Mouse (Mus musculus) left cerebral cortex, adult 2 months (tissue): ENCODE data around the gene 1700025G04Rik. TPM values are rescaled to one million over a fixed set of nuclear protein-coding genes. Genes with fewer than 3 reads are reported as not detected.
A peak's percentile ranks its signal among the peaks of the same experiment; 100 is the strongest.

Source experiments
- DNase-seq, 2 experiments: peaks; one replicate each; pipeline ENCODE4 v3.0.0; 2021 to 2022; ENCODE audit warnings: low spot score in 2 of 2, mixed read lengths in 1 of 2; ENCODE audit errors: extremely low spot score in 1 of 2
- H3K27ac ChIP-seq: fragments of 200-600 bp; 2 replicates; pipeline ENCODE4 v1.8.1; 2022
- H3K4me3 ChIP-seq: fragments of 200-600 bp; 2 replicates; pipeline ENCODE4 v1.8.1; 2022
- CTCF ChIP-seq: fragments of 200-600 bp; IDR thresholded peaks from 2 replicates; pipeline ENCODE4 v1.8.1; 2022; ENCODE audit warnings: antibody characterized with exemption, mild to moderate bottlenecking, moderate library complexity
- intact Hi-C: fragments of 180-260 bp; cut with DNase I; formaldehyde crosslinking; loops from one replicate; pipeline ENCODE4 v1.15.1; 2025
- total RNA-seq, 2 experiments: library from RNA; stranded (reverse); gene quantifications; 2 replicates each; pipeline ENCODE4 v1.2.3; 2021

Gene 1700025G04Rik
- total RNA-seq, 2 experiments from 2014 or later = 68.1 to 75.8 TPM

DNA sequence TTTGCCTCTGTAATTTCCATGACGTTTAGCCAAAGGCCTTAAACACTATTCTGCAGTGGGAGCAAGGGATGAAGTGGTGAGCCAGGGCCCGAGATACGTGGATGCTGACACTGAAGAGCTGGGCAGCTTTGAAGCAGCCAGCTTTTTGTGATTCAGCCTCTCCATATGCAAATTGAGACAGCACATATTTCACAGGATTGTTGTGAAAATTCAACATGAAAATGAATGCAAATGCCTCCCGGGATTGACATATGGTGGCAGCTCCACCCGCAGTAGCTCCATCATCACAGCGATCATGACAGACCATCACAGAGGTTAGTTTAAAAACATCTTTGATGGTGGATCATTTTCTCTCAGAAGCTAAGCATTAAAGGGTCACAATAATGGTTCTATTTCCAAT lies 85.4 kb downstream of the 1700025G04Rik start:
- intact Hi-C loops = loop anchor here (2.0 kb wide), 1 partner anchor 84 kb away; no protein-coding TSS in a partner anchor
- DNase-seq = no peak
- no peak for TF ChIP-seq CTCF
- Histone ChIP-seq H3K4me3 (no peak overlapping the region), H3K27ac (no peak overlapping the region)

DNA sequence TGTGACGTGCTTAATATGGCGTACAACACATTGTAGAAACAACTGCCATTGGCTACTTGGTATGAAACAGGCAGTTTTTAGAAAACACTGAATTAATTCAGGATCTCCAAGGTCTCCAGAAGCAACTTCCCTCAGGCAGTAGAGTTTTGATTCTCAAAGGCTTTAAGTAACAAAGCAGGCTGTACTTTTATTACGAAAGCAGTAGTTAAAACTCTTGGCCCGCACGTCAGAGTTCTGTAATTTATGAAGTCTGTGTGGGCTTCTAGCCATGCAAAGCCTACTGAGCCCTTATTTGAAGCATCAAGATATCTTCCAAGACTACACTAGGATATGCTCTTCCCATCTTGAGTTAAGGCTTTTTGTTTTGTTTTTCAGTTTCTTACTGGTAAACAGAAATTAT lies 89.5 kb downstream of the 1700025G04Rik start:
- DNase-seq = no peak
- Histone ChIP-seq H3K27ac (no peak overlapping the region), H3K4me3 (no peak overlapping the region)
- intact Hi-C loops = no loop called here
- TF ChIP-seq CTCF = no peak

DNA sequence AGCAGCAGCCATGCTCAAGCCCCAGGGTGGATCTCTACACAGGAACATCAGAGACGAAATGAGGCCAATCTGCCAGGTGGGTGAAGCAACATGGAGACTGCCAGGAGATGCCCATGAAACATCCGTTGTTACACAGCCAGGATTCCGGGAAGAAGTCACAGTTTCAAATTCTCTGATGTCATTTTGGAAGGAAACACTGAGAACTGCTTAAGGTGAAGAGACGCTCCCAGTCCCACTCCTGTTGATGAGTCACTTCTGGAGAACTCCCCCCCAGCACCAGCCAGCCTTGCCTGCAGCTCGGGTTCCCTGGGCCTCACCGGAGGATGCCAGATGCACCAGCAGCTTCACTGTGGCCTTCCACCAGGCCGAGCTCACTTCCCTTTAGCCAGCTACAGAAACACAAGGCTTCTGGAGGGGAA lies 90.5 kb downstream of the 1700025G04Rik start:
- DNase-seq = peak; percentile 36 to 60
- intact Hi-C loops = loop anchor here (2.0 to 5.0 kb wide), 2 partner anchors 177 to 291 kb away; no protein-coding TSS in a partner anchor
- Histone ChIP-seq H3K27ac (peak overlapping the region; percentile 66), H3K4me3 (no peak overlapping the region)
- no peak for TF ChIP-seq CTCF

DNA sequence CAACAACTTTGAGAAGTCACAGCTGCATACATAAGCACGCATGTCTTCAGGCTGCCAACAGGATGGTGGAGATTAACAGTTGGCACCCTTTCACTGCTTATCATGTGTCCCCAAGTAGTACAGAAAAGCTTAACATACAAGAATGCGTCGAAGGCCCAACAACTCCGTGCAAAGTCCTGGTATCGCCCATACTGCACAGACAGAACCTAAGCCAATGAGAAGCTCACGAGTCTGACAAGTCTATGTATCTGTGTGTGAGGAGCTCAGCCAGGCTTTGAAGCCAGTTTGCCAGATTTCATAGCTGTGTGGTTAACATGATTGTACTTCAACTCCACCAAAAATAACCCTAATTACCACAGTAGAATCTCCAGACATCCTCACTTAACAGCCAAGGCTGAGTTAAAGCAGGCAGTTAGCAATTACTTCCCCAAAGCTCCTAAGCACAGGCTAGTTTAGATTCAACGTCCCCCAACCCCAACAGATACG lies 91.2 kb downstream of the 1700025G04Rik start:
- H3K27ac ChIP-seq = peak overlapping the region; percentile 66

DNA sequence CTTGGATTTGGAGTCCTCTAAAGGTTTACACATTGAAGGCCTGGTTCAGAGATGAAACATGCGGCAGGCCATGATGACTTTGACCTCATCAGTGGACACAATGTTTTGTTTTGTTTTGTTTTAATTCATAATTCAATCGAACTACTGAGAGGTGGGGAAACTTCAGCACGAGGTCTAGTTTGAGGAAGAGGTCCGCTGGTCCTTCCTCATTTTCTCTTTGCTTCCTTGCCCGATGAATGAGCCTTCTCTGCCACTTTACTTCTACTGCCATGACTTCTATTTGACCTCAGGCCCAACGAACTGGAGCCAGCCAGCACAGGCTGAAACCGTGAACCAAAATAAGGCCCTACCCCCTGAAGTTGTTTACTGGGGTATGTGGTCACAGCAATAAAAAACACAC lies 92.3 kb downstream of the 1700025G04Rik start:
- no peak overlapping the region for H3K4me3 ChIP-seq
- intact Hi-C loops = loop anchor here (5.0 kb wide), 1 partner anchor 175 kb away; no protein-coding TSS in a partner anchor
- H3K27ac ChIP-seq = no peak overlapping the region
- DNase-seq = no peak
- no peak for TF ChIP-seq CTCF

More for the DNA sequence above, 91.2 kb downstream of the 1700025G04Rik start:
- no peak overlapping the region for H3K4me3 ChIP-seq
- DNase-seq = no peak
- TF ChIP-seq CTCF = no peak
- intact Hi-C loops = loop anchor here (2.0 to 5.0 kb wide), 2 partner anchors 176 to 292 kb away; no protein-coding TSS in a partner anchor

DNA sequence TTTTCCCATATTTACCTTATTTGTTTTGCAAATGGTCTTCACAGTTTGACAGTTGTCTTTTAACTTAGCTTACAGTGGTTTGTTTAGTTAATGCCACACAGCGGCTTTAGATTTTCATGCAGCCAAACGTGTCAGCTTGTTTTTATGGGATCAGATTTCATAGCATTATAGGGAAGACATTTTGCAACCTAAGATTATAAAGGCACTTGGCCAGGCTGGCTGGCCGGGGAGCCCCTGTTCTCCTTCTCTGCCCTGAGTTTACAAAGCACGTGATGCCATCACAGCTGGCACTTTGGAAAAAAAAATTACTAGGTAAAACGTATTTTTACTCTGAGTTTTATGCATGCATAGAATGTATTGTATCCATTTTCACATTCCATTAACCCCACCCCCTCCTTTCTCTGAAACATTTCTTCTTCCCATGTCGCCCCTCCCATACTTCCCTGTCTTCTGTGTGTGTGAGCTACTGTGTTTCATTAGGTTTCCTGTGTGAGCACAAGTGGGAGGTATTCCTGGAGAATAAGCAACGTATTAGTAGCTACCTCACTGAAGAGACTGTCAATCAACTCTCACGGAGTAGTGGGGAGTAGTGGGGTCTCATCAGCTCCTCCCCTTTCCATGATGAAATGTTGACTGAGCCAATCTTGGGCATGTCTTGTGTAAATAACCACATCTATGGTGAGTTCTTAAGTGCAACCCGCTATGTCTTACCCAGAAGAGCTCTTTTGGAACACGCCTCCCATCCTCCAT lies 93.8 kb downstream of the 1700025G04Rik start:
- DNase-seq = no peak
- intact Hi-C loops = loop anchor here (5.0 kb wide), 1 partner anchor 174 kb away; no protein-coding TSS in a partner anchor
- TF ChIP-seq CTCF = no peak

DNA sequence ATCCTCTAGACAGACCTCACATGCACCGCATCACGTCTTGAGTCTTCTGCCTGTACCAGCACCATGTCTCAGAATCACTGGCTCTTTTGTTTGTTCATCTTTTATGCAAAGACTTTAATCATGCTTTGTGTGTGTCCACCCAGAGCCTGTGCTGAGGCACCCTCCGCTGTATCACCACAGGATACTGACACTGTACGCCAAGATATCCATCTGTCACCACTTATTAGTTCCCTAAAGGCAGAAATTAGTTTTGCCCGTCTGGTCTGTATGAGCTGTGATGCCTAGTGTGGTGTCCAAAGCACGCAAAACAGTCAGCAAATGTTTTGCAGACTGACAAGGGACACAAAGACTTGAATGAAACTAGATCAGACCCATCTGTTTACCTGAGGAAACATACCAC lies 95.7 kb downstream of the 1700025G04Rik start:
- intact Hi-C loops = no loop called here
- H3K27ac ChIP-seq = no peak overlapping the region
- no peak for DNase-seq
- no peak overlapping the region for H3K4me3 ChIP-seq
- no peak for TF ChIP-seq CTCF

More for the DNA sequence above, 93.8 kb downstream of the 1700025G04Rik start:
- Histone ChIP-seq H3K4me3 (no peak overlapping the region), H3K27ac (no peak overlapping the region)

DNA sequence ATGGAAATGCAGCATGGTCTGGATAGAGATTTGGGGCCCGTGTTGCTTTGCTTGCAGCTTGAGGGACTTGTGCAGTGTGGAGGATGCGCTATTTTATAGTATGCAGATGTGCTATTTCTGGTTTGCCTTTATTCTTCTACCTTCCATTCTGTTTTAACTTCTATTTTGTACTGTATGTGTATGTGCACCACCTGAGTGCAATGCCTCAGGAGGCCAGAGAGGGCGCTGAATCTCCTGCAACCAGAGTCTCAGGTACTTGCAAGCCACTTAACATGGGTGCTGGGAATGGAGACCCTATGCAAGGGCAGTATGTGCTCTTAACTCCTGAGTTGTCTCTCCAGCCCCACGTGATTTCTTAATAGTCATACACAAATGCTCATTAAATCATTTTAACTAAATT lies 98.4 kb downstream of the 1700025G04Rik start:
- no peak for DNase-seq
- no peak overlapping the region for H3K4me3 ChIP-seq
- no peak overlapping the region for H3K27ac ChIP-seq
- TF ChIP-seq CTCF = no peak
- intact Hi-C loops = no loop called here

DNA sequence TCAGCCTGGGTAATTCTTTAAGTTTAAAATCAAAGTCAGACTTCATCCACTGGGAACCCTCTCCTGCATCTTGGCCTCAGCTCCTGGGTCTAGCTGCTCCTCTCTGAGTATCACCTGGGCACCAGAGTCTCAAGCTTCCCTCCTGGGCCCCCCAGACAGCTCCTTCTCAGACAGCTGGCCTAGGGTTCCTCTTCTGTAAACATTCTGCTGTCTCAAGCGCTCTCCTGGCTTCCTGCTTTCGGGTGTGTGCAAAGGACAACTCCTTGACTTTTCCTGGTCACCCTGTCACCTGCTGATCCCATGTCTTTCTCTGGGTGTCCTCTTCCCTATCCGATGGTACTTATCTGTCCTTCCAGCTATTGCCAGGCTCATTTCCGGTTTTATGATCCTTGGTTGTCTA lies 99.3 kb downstream of the 1700025G04Rik start:
- intact Hi-C loops = no loop called here
- no peak overlapping the region for H3K27ac ChIP-seq
- TF ChIP-seq CTCF = no peak
- H3K4me3 ChIP-seq = no peak overlapping the region
- no peak for DNase-seq

DNA sequence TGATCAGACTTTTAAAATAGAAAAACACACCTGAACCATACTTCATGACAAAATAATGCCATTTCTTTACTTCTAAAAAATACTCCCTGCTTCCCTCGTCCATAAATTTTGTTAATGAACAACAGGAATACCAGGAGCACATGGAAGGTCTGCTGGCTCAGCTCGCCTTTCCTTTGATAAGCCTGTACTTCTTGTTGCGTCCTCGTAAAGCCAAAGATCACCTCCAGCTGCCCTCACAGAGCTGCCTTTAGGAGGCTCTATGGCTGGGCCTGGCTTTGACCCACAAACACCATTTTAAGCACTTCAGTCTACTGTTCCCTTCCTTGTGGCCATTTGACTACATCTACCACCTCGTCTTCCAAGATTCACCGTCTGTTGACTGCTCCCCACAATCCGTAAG lies 101.2 kb downstream of the 1700025G04Rik start:
- H3K27ac ChIP-seq = no peak overlapping the region
- no peak for DNase-seq
- intact Hi-C loops = no loop called here
- TF ChIP-seq CTCF = no peak
- H3K4me3 ChIP-seq = no peak overlapping the region

DNA sequence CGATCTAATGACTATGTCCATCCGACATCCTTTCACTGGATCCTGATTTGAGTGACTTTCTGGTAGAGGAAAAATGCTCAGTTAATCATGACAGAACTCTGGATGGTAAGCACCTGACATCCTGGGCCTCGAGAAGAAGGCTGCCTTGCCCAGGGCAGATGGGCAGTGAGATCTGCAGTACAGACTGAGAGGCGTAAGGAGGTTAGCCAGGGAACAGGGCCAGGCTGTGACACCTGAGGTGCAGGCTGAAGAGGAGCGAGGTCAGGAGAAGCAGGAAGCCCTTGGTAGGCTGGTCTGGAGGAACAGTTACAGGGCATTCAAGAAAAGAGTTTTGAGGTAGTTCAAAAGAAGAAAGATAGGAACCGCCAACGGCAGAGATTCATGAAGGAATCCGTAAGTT lies 101.9 kb downstream of the 1700025G04Rik start:
- intact Hi-C loops = no loop called here
- TF ChIP-seq CTCF = no peak
- no peak for DNase-seq
- no peak overlapping the region for H3K27ac ChIP-seq
- no peak overlapping the region for H3K4me3 ChIP-seq

DNA sequence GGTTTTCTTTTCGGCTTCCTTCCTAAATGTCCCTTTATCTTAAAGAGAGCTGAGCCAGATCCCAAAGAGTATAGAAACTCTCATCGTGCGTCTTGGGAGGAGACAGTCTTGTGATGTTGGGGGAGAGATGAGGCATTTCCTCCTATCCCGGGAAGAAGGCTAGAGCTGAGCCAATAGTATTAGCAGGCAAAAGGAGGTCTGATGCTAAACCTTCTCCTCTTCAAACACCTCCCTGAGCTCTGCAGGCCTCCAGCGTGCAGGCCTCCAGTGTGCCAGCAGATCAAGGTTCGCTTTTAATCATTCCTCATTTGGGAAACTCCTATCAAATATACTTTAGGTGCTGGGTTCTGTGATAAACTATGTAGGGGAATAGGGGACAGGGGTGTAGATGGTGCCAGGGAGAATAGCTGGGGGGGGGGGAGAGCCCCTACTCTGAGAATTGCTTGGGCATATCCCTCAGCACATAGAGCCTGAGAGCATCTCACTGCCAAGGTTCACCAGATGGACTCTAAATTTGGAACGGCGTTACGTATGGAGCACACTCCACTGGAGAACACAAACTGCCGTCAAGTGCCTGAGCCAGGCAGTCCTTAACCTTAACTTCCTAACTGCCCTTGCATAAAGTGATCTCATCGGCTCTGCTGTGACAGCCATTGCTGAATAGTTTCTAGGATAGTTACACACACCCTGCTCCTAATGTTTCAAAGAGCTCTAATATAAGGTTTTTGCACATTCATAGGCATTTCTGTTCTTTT lies 103.7 kb downstream of the 1700025G04Rik start:
- H3K27ac ChIP-seq = no peak overlapping the region
- intact Hi-C loops = no loop called here
- DNase-seq = no peak
- no peak overlapping the region for H3K4me3 ChIP-seq
- no peak for TF ChIP-seq CTCF
